Mouse (Mus musculus) spleen, adult 10 weeks (tissue): ENCODE results near the gene Dchs2. TPM values are rescaled to one million over a fixed set of nuclear protein-coding genes. Genes with fewer than 3 reads are reported as not detected.

ENCODE experiments used
- polyA plus RNA-seq: library from polyadenylated mRNA; stranded (reverse); fragments of 350-450 nt; fragmentation: Illumina TruSeq; extraction: RNeasy Lipid Tissue Mini Kit (QIAGEN cat#74804); gene quantifications from one replicate; pipeline ENCODE4 v1.2.3, GENCODE M21; 2015; ENCODE audit warnings: low replicate concordance; ENCODE audit not compliant: insufficient read depth

The Dchs2 gene
- 0.17 TPM for polyA plus RNA-seq

GRCm38 (mm10) chr3:83127726-83128448 lies at the start of gene Dchs2:
Dchs2 (plus strand) TSS chr3:83127948.

Other genes with a start within 250 kb of the Dchs2 start
- 9.0 TPM for gene Lrat, start 224.0 kb upstream of the Dchs2 start, polyA plus RNA-seq
- not detected for gene Fgg, start 120.2 kb upstream of the Dchs2 start, polyA plus RNA-seq
- gene Fga, start 101.9 kb upstream of the Dchs2 start, polyA plus RNA-seq, result not detected
- gene Fgb, start 78.1 kb upstream of the Dchs2 start, polyA plus RNA-seq, result not detected
- gene Plrg1, start 72.4 kb upstream of the Dchs2 start, polyA plus RNA-seq, result 64.5 TPM